Mouse (Mus musculus) brain, adult 10 weeks (tissue): ENCODE results near the gene Gm7951. TPM values are rescaled to one million over a fixed set of nuclear protein-coding genes. Genes with fewer than 3 reads are reported as not detected.

Source experiments
- polyA plus RNA-seq: library from polyadenylated mRNA; stranded (reverse); fragments of 350-450 nt; fragmentation: Illumina TruSeq; extraction: RNeasy Lipid Tissue Mini Kit (QIAGEN cat#74804); gene quantifications from one replicate; pipeline ENCODE4 v1.2.3, GENCODE M21; 2015; ENCODE audit warnings: low read depth, low replicate concordance

Gm7951 gene
- polyA plus RNA-seq, result not detected

GRCm38 (mm10) chr14:42117269-42117668 is at the start of gene Gm7951:
TSS of gene Gm7951 (minus strand) at chr14:42117369.

GRCm38 (mm10) chr14:42162522-42162921 is 45.4 kb upstream of the Gm7951 start, which contains the start of gene Gm17027:
TSS of gene Gm17027 (minus strand) at chr14:42162622.

Other genes starting within 250 kb of the Gm7951 start
- not detected for gene Gm7980, start 210.1 kb downstream of the Gm7951 start, polyA plus RNA-seq
- not detected for gene 1700049E17Rik1, start 192.4 kb downstream of the Gm7951 start, polyA plus RNA-seq
- gene 1700024B05Rik, start 173.4 kb downstream of the Gm7951 start, polyA plus RNA-seq, result not detected
- gene Gm6401, start 149.4 kb downstream of the Gm7951 start, polyA plus RNA-seq, result not detected
- not detected for gene Gm3543, start 134.0 kb downstream of the Gm7951 start, polyA plus RNA-seq
- not detected for gene Gm17027, start 45.3 kb upstream of the Gm7951 start, polyA plus RNA-seq
- gene Gm3573, start 73.4 kb upstream of the Gm7951 start, polyA plus RNA-seq, result not detected
- gene Gm17026, start 142.7 kb upstream of the Gm7951 start, polyA plus RNA-seq, result not detected
- gene Gm9611, start 180.0 kb upstream of the Gm7951 start, polyA plus RNA-seq, result not detected
- gene Gm7995, start 192.8 kb upstream of the Gm7951 start, polyA plus RNA-seq, result not detected